Mouse (Mus musculus): ENCODE data around the gene Gm7102.
"Not testable (repeated sequence)": the region's sequence is repeated elsewhere in the genome, so short reads cannot be mapped to it uniquely, and the experiment has no call there.

Gene Gm7102

GRCm38 (mm10) chr19:61175756-61176324 lies at the start of gene Gm7102:
TSS of gene Gm7102 (minus strand) at chr19:61176309.
- DNase-seq (ENCODE audit: low spot score) = peak; percentile 18

GRCm38 (mm10) chr19:61224678-61225525 lies 48.8 kb upstream of the Gm7102 start:
- DNase-seq (ENCODE audit: low spot score) = peak; percentile 9

- no peak for DNase-seq (ENCODE audit: low spot score)
Observed at GRCm38 (mm10) chr19:61223706-61224328, 47.7 kb upstream of the Gm7102 start.

- not testable (repeated sequence) for DNase-seq (ENCODE audit: low spot score)
Observed at GRCm38 (mm10) chr19:61207506-61207905, 31.4 kb upstream of the Gm7102 start.

- DNase-seq (ENCODE audit: low spot score) = peak; percentile 22
Observed at GRCm38 (mm10) chr19:61199836-61200235, 23.7 kb upstream of the Gm7102 start.

GRCm38 (mm10) chr19:61199316-61199715 lies 23.2 kb upstream of the Gm7102 start:
- DNase-seq (ENCODE audit: low spot score) = peak; percentile 95

- DNase-seq (ENCODE audit: low spot score) = not testable (repeated sequence)
Observed at GRCm38 (mm10) chr19:61183590-61183989, 7.5 kb upstream of the Gm7102 start, which contains the start of gene Gm6020. TSS of gene Gm6020 (plus strand) at chr19:61183890.

- peak; percentile 41 for DNase-seq (ENCODE audit: low spot score)
Observed at GRCm38 (mm10) chr19:61151701-61152420, 24.2 kb downstream of the Gm7102 start.

GRCm38 (mm10) chr19:61151372-61151700 lies 24.8 kb downstream of the Gm7102 start:
- no peak for DNase-seq (ENCODE audit: low spot score)

- DNase-seq (ENCODE audit: low spot score) = no peak
Observed at GRCm38 (mm10) chr19:61141299-61141698, 34.8 kb downstream of the Gm7102 start.

- peak; percentile 93 for DNase-seq (ENCODE audit: low spot score)
Observed at GRCm38 (mm10) chr19:61140342-61141206, 35.5 kb downstream of the Gm7102 start, which contains the start of gene Zfp950. TSS of gene Zfp950 (minus strand) at chr19:61140840.

GRCm38 (mm10) chr19:61138655-61139054 lies 37.5 kb downstream of the Gm7102 start:
- no peak for DNase-seq (ENCODE audit: low spot score)

GRCm38 (mm10) chr19:61131096-61131495 lies 45.0 kb downstream of the Gm7102 start:
- no peak for DNase-seq (ENCODE audit: low spot score)

Measured in embryo, embryonic 10.5 days (tissue).